Mouse (Mus musculus): ENCODE results near the gene Ebf1. TPM values are rescaled to one million over a fixed set of nuclear protein-coding genes. Genes with fewer than 3 reads are reported as not detected.
A peak's percentile ranks its signal among the peaks of the same experiment; 100 is the strongest.

Gene Ebf1
- polyA plus RNA-seq, 1 experiment from 2014 or later, result 12.1 TPM

GRCm38 (mm10) chr11:44610971-44611781 is 5.9 kb upstream of the Ebf1 start:
- Histone ChIP-seq H3K9me3 (no peaks in the 10 kb centered on the region), H3K9ac (no peak overlapping the region), H3K4me3 (replicated peaks) (peak overlapping the region; percentile 27), H3K36me3 (no peaks in the 10 kb centered on the region), H3K4me1 (replicated peaks) (peaks cover 15% of the 10 kb centered on the region), H3K27me3 (replicated peaks) (peaks cover 44% of the 10 kb centered on the region), H3K27ac (no peak overlapping the region), H3K4me2 (replicated peaks) (peak overlapping the region; percentile 78)
- WGBS, result 1% methylated on average over 45 of the region's 45 CpGs
- peak; percentile 83 for ATAC-seq

DNA sequence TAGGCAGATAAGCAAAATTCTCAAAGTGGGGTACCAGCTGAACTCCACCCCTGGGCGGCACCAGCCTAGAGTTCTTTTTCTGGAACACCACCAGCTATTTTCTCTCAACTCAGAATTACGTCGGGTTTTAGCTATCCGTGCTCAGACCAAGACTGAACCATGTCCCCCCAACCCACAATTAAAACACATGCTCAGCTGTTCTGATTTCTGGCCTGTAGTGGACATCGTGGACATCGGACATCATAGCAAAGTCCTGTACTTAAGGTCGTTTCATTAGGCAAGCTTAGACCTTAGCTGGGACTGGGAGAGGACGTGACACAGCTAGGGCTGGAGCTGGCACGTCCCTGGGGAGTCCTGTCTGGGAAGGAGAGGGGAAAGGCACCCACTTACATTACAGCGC is 5.0 kb upstream of the Ebf1 start:
- peaks cover 53% of the 10 kb centered on the region for H3K27me3 ChIP-seq (replicated peaks)
- no peak overlapping the region for H3K9ac ChIP-seq
- no peaks in the 10 kb centered on the region for H3K36me3 ChIP-seq
- H3K4me2 ChIP-seq (replicated peaks), result peak overlapping the region; percentile 65; the same call in 1 of the 2 replicates
- no peak overlapping the region for H3K4me3 ChIP-seq (replicated peaks)
- H3K4me1 ChIP-seq (replicated peaks), result peaks cover 21% of the 10 kb centered on the region
- no peaks in the 10 kb centered on the region for H3K9me3 ChIP-seq
- whole genome bisulfite sequencing, result 12% methylated on average over 10 of the region's 10 CpGs
- no peak overlapping the region for H3K27ac ChIP-seq
- no peak for ATAC-seq

- ATAC-seq, result no peak
- peak overlapping the region; percentile 11; the same call in 1 of the 2 replicates for H3K9ac ChIP-seq
- peaks cover 54% of the 10 kb centered on the region for H3K27me3 ChIP-seq (replicated peaks)
Observed at GRCm38 (mm10) chr11:44612681-44613410, 4.3 kb upstream of the Ebf1 start.

GRCm38 (mm10) chr11:44613411-44614180 is 3.5 kb upstream of the Ebf1 start:
- WGBS, result 12% methylated on average over 14 of the region's 14 CpGs
- no peak for ATAC-seq
- peak overlapping the region; percentile 11; the same call in 1 of the 2 replicates for H3K9ac ChIP-seq

More at GRCm38 (mm10) chr11:44612681-44613410, 4.3 kb upstream of the Ebf1 start:
- peak overlapping the region; percentile 29 for H3K4me3 ChIP-seq (replicated peaks)
- H3K9me3 ChIP-seq, result no peaks in the 10 kb centered on the region
- peaks cover 23% of the 10 kb centered on the region for H3K4me1 ChIP-seq (replicated peaks)
- H3K27ac ChIP-seq, result no peak overlapping the region
- H3K36me3 ChIP-seq, result no peaks in the 10 kb centered on the region
- 3% methylated on average over 38 of the region's 38 CpGs for WGBS
- H3K4me2 ChIP-seq (replicated peaks), result peak overlapping the region; percentile 65

GRCm38 (mm10) chr11:44616078-44616787 is 884 bp upstream of the Ebf1 start:
- Histone ChIP-seq H3K9me3 (no peaks in the 10 kb centered on the region), H3K27ac (no peak overlapping the region), H3K9ac (0 out of 2 replicates have a peak overlapping the region, but pooled peaks have one; percentile 15), H3K36me3 (no peaks in the 10 kb centered on the region), H3K4me2 (replicated peaks) (peak overlapping the region; percentile 78), H3K4me1 (replicated peaks) (peaks cover 25% of the 10 kb centered on the region), H3K4me3 (replicated peaks) (peak overlapping the region; percentile 42), H3K27me3 (replicated peaks) (peaks cover 78% of the 10 kb centered on the region)
- WGBS, result 12% methylated on average over 18 of the region's 18 CpGs
- no peak for ATAC-seq

More at GRCm38 (mm10) chr11:44613411-44614180, 3.5 kb upstream of the Ebf1 start:
- peak overlapping the region; percentile 65 for H3K4me2 ChIP-seq (replicated peaks)
- H3K4me1 ChIP-seq (replicated peaks), result peaks cover 27% of the 10 kb centered on the region
- peaks cover 57% of the 10 kb centered on the region for H3K27me3 ChIP-seq (replicated peaks)
- no peaks in the 10 kb centered on the region for H3K36me3 ChIP-seq
- H3K4me3 ChIP-seq (replicated peaks), result peak overlapping the region; percentile 29
- no peaks in the 10 kb centered on the region for H3K9me3 ChIP-seq
- H3K27ac ChIP-seq, result no peak overlapping the region

DNA sequence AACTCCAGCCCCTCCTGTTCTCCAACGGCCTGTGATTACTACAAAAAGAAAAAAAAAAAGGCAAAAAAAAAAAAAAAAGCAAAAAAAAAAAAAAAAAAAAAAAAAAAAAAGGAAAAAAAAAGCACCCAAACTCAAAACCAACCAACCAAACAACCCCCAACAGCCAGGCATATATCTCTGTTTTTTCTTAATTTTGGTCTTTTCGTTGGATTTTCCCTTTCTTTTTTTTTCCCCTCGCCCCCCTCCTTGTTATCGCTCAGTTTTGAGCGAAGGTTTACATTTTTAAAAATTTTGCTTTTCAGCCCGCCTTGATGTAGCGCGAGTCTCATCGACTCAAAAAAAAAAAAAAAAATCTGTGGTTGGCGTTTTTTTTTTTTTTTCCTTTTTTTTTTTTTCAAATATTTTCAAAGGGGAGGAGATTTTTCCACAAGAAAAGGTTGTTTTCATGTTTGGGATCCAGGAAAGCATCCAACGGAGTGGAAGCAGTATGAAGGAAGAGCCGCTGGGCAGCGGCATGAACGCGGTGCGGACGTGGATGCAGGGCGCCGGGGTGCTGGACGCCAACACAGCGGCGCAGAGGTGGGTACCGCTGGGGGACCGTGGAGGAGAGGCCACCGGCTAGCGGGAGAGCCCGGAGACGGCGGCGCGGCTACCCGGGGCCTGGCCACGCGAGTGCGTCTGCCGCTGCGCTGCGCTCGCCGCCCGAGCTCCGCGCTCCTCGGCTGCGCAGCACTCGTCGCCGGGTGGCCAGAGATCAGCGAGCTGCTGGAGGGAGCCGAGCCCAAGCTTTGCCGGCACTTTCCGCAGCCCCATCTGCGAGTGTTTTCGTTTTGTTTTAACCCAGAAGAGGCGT is 843 bp downstream of the Ebf1 start:
- H3K4me2 ChIP-seq (replicated peaks), result peak overlapping the region; percentile 90
- 0 out of 2 replicates have a peak overlapping the region, but pooled peaks have one; percentile 48 for H3K27ac ChIP-seq
- H3K4me1 ChIP-seq (replicated peaks), result peaks cover 17% of the 10 kb centered on the region
- peaks cover 72% of the 10 kb centered on the region for H3K27me3 ChIP-seq (replicated peaks)
- H3K9me3 ChIP-seq, result no peaks in the 10 kb centered on the region
- no peaks in the 10 kb centered on the region for H3K36me3 ChIP-seq
- peak overlapping the region; percentile 49 for H3K9ac ChIP-seq
- under 1% methylated on average over 55 of the region's 55 CpGs for WGBS
- 0 out of 2 replicates have a peak, but pooled peaks have one; percentile 46 for ATAC-seq
- H3K4me3 ChIP-seq (replicated peaks), result peak overlapping the region; percentile 56

DNA sequence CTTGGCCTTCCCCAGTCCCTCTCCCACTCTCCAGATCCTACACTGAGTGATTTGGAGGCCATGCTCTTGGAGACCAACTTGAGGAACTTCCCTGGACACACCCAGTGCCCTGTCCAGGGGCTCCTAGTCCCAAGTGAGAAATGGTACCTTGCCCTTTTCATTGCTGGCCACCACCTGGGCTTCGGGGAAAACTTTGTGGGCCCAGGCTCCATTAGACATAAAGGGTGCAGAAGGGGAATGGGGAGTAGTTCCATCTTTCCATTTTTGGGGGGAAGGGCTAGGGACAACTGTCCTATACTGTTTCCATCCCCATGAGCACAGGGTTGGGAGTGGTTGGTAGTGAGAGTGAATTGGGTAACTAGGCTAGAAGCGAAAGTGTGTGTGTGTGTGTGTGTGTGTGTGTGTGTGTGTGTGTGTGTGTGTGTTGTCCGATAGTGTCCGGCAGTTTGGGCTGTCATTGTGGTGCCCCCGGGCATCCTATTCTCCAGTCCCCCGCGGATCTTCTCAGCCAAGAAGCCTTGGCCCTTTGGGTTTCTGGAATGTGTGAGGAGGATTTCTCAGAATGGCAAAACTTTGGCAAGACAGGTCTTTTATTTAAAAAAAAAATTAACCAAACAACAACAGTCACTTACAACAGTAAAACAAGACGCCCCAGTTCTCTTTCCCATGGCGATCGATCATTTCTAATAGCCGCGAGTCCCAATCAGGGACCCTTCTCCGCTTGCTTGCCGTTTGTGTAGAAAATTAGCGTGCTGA is 2.2 kb downstream of the Ebf1 start:
- Histone ChIP-seq H3K36me3 (no peaks in the 10 kb centered on the region), H3K9me3 (no peaks in the 10 kb centered on the region), H3K4me2 (replicated peaks) (peak overlapping the region; percentile 53), H3K9ac (peak overlapping the region; percentile 28; the same call in 1 of the 2 replicates), H3K27me3 (replicated peaks) (peaks cover 60% of the 10 kb centered on the region), H3K27ac (no peak overlapping the region), H3K4me3 (replicated peaks) (peak overlapping the region; percentile 29), H3K4me1 (replicated peaks) (peaks cover 12% of the 10 kb centered on the region; the same call in 1 of the 2 replicates)
- ATAC-seq, result no peak
- 5% methylated on average over 15 of the region's 15 CpGs for WGBS

DNA sequence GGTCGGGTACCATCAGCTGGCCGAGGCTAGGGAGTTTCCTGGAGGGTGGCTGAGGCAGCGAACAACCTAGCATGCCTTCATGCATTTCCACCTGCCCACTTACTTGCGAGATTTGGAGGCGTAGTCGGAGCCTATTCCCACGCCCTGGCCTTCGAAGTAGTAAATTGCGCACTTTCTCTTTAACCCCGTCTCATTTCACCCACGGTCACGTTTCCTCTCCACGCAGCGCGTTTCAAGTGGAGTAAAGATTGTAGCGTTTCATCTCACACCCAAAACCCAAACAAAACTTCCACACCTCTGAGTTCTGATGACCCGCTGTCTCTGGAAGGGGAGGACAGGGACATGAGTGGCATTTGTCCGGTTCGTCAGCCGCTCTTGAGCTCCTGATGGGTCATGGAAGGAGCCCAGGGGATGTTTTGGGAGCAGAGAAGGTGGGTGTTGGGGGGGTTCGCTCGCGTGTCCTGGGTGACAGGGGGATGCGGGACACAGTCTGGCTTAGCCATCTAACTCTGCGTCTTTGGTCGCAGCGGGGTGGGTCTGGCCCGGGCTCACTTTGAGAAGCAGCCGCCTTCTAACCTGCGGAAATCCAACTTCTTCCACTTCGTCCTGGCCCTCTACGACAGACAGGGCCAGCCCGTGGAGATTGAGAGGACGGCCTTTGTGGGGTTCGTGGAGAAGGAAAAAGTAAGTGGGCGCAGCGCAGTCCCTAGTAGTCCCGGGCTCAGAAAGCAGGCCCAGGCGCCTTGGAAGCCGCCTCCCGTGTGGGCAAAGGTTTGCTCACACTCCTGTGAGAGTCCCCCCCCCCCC is 3.0 kb downstream of the Ebf1 start:
- WGBS, result 9% methylated on average over 41 of the region's 41 CpGs
- no peak for ATAC-seq
- H3K4me3 ChIP-seq (replicated peaks), result peak overlapping the region; percentile 29

DNA sequence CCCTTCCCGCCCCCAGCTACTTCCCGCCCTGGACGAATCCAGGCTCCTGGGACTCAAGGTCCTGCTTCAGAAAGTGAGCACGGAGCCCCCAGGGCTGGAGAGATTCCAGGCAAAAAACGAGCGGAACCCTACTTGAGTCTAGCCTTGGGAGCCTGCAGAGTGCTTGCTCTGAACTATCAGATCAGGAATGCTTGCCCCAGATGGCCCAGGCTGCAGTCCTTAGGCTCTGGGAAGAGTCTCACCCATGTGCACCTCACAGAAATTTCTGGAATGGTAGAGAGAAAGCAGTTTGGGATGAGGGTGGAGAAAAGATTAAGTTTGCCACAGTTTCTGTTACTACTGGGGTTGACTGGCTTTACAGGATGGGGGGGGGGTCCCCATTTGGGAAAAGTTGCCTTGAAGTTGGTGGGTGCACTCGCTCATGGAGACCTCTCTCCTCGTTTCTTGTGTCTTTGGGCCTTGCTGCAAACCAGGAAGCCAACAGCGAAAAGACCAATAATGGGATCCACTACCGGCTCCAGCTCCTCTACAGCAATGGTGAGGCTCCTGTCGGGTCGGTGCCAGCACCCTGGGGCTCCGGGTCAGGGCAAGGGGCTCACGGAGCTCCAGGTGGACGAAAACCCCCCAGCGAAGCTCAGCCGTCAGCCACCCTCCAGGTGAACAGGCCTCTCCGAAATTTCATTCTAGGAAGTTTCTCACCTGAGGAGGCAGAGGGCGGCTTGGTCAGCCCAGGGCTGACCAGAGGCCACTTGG is 3.8 kb downstream of the Ebf1 start:
- no peaks in the 10 kb centered on the region for H3K9me3 ChIP-seq
- H3K4me1 ChIP-seq (replicated peaks), result peaks cover 12% of the 10 kb centered on the region; the same call in 1 of the 2 replicates
- no peak for ATAC-seq
- H3K9ac ChIP-seq, result no peak overlapping the region
- 46% methylated on average over 18 of the region's 19 CpGs for WGBS
- H3K36me3 ChIP-seq, result no peaks in the 10 kb centered on the region
- H3K27ac ChIP-seq, result no peak overlapping the region
- peak overlapping the region; percentile 53 for H3K4me2 ChIP-seq (replicated peaks)
- H3K4me3 ChIP-seq (replicated peaks), result no peak overlapping the region
- peaks cover 51% of the 10 kb centered on the region for H3K27me3 ChIP-seq (replicated peaks)

More for the DNA sequence above, 3.0 kb downstream of the Ebf1 start:
- H3K36me3 ChIP-seq, result no peaks in the 10 kb centered on the region
- no peaks in the 10 kb centered on the region for H3K9me3 ChIP-seq
- peak overlapping the region; percentile 53 for H3K4me2 ChIP-seq (replicated peaks)
- peak overlapping the region; percentile 28; the same call in 1 of the 2 replicates for H3K9ac ChIP-seq
- peaks cover 12% of the 10 kb centered on the region; the same call in 1 of the 2 replicates for H3K4me1 ChIP-seq (replicated peaks)
- H3K27ac ChIP-seq, result no peak overlapping the region
- peaks cover 57% of the 10 kb centered on the region for H3K27me3 ChIP-seq (replicated peaks)

Measured in intestine, embryonic 15.5 days (tissue).